Mouse (Mus musculus) heart, embryonic 16.5 days (tissue): ENCODE measurements at regions not wholly inside any gene's neighbourhood (a gene's known extent, or its start where the extent isn't known, plus 50 kb on each side); places are given as distances from the start of the nearest gene placed in this dataset.

ENCODE experiments used
- ATAC-seq: fragments of 200-750 bp; cut with Nextera tagmentation; replicated peaks from 2 replicates; pipeline ENCODE4 v1.8.0; 2017; ENCODE audit warnings: moderate number of reproducible peaks; ENCODE audit not compliant: insufficient read depth, low FRiP score; ENCODE audit errors: extremely low read depth
- H3K27ac ChIP-seq: fragments of 300-500 bp; sonication (generic); 2 replicates; pipeline ENCODE4 v1.5.1; 2014; ENCODE audit warnings: mild to moderate bottlenecking, low read length, control low read depth, moderate library complexity
- H3K27me3 ChIP-seq: fragments of 300-500 bp; sonication (generic); 2 replicates; pipeline ENCODE4 v1.6.1; 2014; ENCODE audit warnings: low read length, mixed read lengths; ENCODE audit not compliant: control insufficient read depth, insufficient read depth
- H3K36me3 ChIP-seq: fragments of 300-500 bp; sonication (generic); 2 replicates; pipeline ENCODE4 v1.6.1; 2014; ENCODE audit not compliant: control insufficient read depth, insufficient read depth
- H3K4me1 ChIP-seq: fragments of 300-500 bp; sonication (generic); 2 replicates; pipeline ENCODE4 v1.6.1; 2014; ENCODE audit warnings: low read length, mixed read lengths; ENCODE audit not compliant: control insufficient read depth, insufficient read depth
- H3K4me2 ChIP-seq: fragments of 300-500 bp; sonication (generic); 2 replicates; pipeline ENCODE4 v1.6.1; 2014; ENCODE audit warnings: low read depth, mild to moderate bottlenecking, control low read depth, low read length
- H3K4me3 ChIP-seq: fragments of 300-500 bp; sonication (generic); 2 replicates; pipeline ENCODE4 v1.5.1; 2014; ENCODE audit warnings: mild to moderate bottlenecking, control low read depth, low read length
- H3K9ac ChIP-seq: fragments of 300-500 bp; sonication (generic); 2 replicates; pipeline ENCODE4 v1.6.1; 2014; ENCODE audit warnings: low read length, control low read depth
- H3K9me3 ChIP-seq: fragments of 300-500 bp; sonication (generic); replicated peaks from 2 replicates; pipeline ENCODE4 v1.6.1; 2016; ENCODE audit warnings: low read length; ENCODE audit not compliant: control insufficient read depth
- WGBS: fragments of 180-500 bp; shearing (Covaris S2); extraction: QIAGEN DNeasy Blood & Tissue Kit; methylation state at CpG from one replicate; pipeline ENCODE4 v1.1.7; 2014; 5-methylcytosine and 5-hydroxymethylcytosine counted together

- ATAC-seq, result no peak; the same call in 1 of the 2 replicates
- no peaks in the 10 kb centered on the region for H3K27me3 ChIP-seq
- no peak overlapping the region for H3K4me2 ChIP-seq
- no peaks in the 10 kb centered on the region for H3K36me3 ChIP-seq
- WGBS, result 37% methylated on average over 2 of the region's 2 CpGs
- peak overlapping the region; percentile 68; the same call in 1 of the 2 replicates for H3K27ac ChIP-seq
- no peak overlapping the region for H3K4me3 ChIP-seq
- no peaks in the 10 kb centered on the region for H3K9me3 ChIP-seq
- H3K9ac ChIP-seq, result no peak overlapping the region
- peaks cover 28% of the 10 kb centered on the region for H3K4me1 ChIP-seq
Measured at GRCm38 (mm10) chr15:67036341-67036740, 535.6 kb upstream of the Lrrc6 start.

GRCm38 (mm10) chr15:67033936-67034335, 533.2 kb upstream of the Lrrc6 start:
- no peak overlapping the region for H3K4me2 ChIP-seq
- 54% methylated on average over 2 of the region's 2 CpGs for WGBS
- peaks cover 13% of the 10 kb centered on the region; the same call in 1 of the 2 replicates for H3K4me1 ChIP-seq
- H3K9me3 ChIP-seq, result no peaks in the 10 kb centered on the region
- H3K27ac ChIP-seq, result no peak overlapping the region
- no peak overlapping the region for H3K4me3 ChIP-seq
- H3K27me3 ChIP-seq, result no peaks in the 10 kb centered on the region
- no peak for ATAC-seq
- no peaks in the 10 kb centered on the region for H3K36me3 ChIP-seq
- no peak overlapping the region for H3K9ac ChIP-seq

GRCm38 (mm10) chr15:67031866-67032526, 531.3 kb upstream of the Lrrc6 start:
- Histone ChIP-seq H3K27ac (no peak overlapping the region), H3K4me1 (peaks cover 11% of the 10 kb centered on the region; the same call in 1 of the 2 replicates), H3K9ac (no peak overlapping the region), H3K4me2 (no peak overlapping the region), H3K36me3 (no peaks in the 10 kb centered on the region), H3K27me3 (no peaks in the 10 kb centered on the region), H3K9me3 (no peaks in the 10 kb centered on the region), H3K4me3 (no peak overlapping the region)
- WGBS, result 88% methylated on average over 11 of the region's 11 CpGs
- ATAC-seq, result no peak

GRCm38 (mm10) chr15:67030975-67031374, 530.3 kb upstream of the Lrrc6 start:
- H3K4me2 ChIP-seq, result no peak overlapping the region
- no peaks in the 10 kb centered on the region for H3K27me3 ChIP-seq
- H3K36me3 ChIP-seq, result no peaks in the 10 kb centered on the region
- H3K9ac ChIP-seq, result no peak overlapping the region
- WGBS, result 62% methylated on average over 1 of the region's 1 CpGs
- 0 out of 2 replicates have a peak, but pooled peaks cover 2% of the 10 kb centered on the region for H3K4me1 ChIP-seq
- H3K27ac ChIP-seq, result no peak overlapping the region
- H3K9me3 ChIP-seq, result no peaks in the 10 kb centered on the region
- ATAC-seq, result no peak
- H3K4me3 ChIP-seq, result no peak overlapping the region

GRCm38 (mm10) chr15:67028161-67028560, 527.5 kb upstream of the Lrrc6 start:
- Histone ChIP-seq H3K4me3 (no peak overlapping the region), H3K27me3 (no peaks in the 10 kb centered on the region), H3K36me3 (no peaks in the 10 kb centered on the region), H3K4me1 (no peaks in the 10 kb centered on the region), H3K9me3 (no peaks in the 10 kb centered on the region; the same call in 1 of the 2 replicates), H3K4me2 (no peak overlapping the region), H3K27ac (no peak overlapping the region), H3K9ac (no peak overlapping the region)
- no peak for ATAC-seq
- 69% methylated on average over 1 of the region's 1 CpGs for WGBS

GRCm38 (mm10) chr15:67027751-67028150, 527.0 kb upstream of the Lrrc6 start:
- no peak for ATAC-seq
- H3K4me3 ChIP-seq, result no peak overlapping the region
- no peaks in the 10 kb centered on the region for H3K4me1 ChIP-seq
- H3K27me3 ChIP-seq, result no peaks in the 10 kb centered on the region
- peaks cover 3% of the 10 kb centered on the region for H3K9me3 ChIP-seq
- no peak overlapping the region for H3K4me2 ChIP-seq
- no peak overlapping the region for H3K27ac ChIP-seq
- H3K9ac ChIP-seq, result no peak overlapping the region
- WGBS, result 73% methylated on average over 2 of the region's 2 CpGs
- H3K36me3 ChIP-seq, result no peaks in the 10 kb centered on the region

GRCm38 (mm10) chr15:67025746-67026145, 525.0 kb upstream of the Lrrc6 start:
- ATAC-seq, result no peak
- Histone ChIP-seq H3K27ac (no peak overlapping the region), H3K36me3 (no peaks in the 10 kb centered on the region), H3K4me2 (no peak overlapping the region), H3K4me3 (no peak overlapping the region), H3K27me3 (no peaks in the 10 kb centered on the region), H3K9me3 (peaks cover 8% of the 10 kb centered on the region), H3K9ac (no peak overlapping the region), H3K4me1 (no peaks in the 10 kb centered on the region)
- WGBS, result 88% methylated on average over 4 of the region's 4 CpGs

- Histone ChIP-seq H3K36me3 (no peaks in the 10 kb centered on the region), H3K27me3 (no peaks in the 10 kb centered on the region), H3K9me3 (peaks cover 8% of the 10 kb centered on the region), H3K9ac (no peak overlapping the region), H3K4me2 (no peak overlapping the region), H3K4me3 (no peak overlapping the region), H3K4me1 (peaks cover 6% of the 10 kb centered on the region), H3K27ac (no peak overlapping the region)
- WGBS, result 62% methylated on average over 2 of the region's 2 CpGs
- no peak for ATAC-seq
Measured at GRCm38 (mm10) chr15:67024386-67024785, 523.7 kb upstream of the Lrrc6 start.

- Histone ChIP-seq H3K9me3 (peaks cover 8% of the 10 kb centered on the region), H3K36me3 (no peaks in the 10 kb centered on the region), H3K27me3 (no peaks in the 10 kb centered on the region), H3K4me1 (peaks cover 14% of the 10 kb centered on the region), H3K4me2 (no peak overlapping the region), H3K4me3 (no peak overlapping the region), H3K27ac (no peak overlapping the region), H3K9ac (no peak overlapping the region)
- no peak for ATAC-seq
- 85% methylated on average over 1 of the region's 1 CpGs for WGBS
Measured at GRCm38 (mm10) chr15:67023081-67023480, 522.4 kb upstream of the Lrrc6 start.
